Mouse (Mus musculus) liver, adult 2 months (tissue): ENCODE measurements around the gene Robo1. TPM values are rescaled to one million over a fixed set of nuclear protein-coding genes. Genes with fewer than 3 reads are reported as not detected.

Source experiments
- DNase-seq: peaks from one replicate; pipeline ENCODE4 v3.0.0-alpha.2; 2011; ENCODE audit warnings: low read depth, low spot score; ENCODE audit errors: extremely low read depth
- H3K27ac ChIP-seq: fragments of 200-500 bp; replicated peaks from 2 replicates; pipeline ENCODE4 v1.5.1; 2012; ENCODE audit warnings: low read depth, mild to moderate bottlenecking, control low read depth, inconsistent platforms, low read length; ENCODE audit not compliant: insufficient read depth
- H3K27me3 ChIP-seq: fragments of 200-500 bp; 2 replicates; pipeline ENCODE4 v1.6.1; 2012; ENCODE audit warnings: mild to moderate bottlenecking, moderate library complexity, low read length, inconsistent platforms; ENCODE audit not compliant: control insufficient read depth, insufficient read depth
- H3K36me3 ChIP-seq: fragments of 200-500 bp; 2 replicates; pipeline ENCODE4 v1.6.1; 2012; ENCODE audit warnings: low read length, inconsistent platforms; ENCODE audit not compliant: control insufficient read depth, insufficient read depth
- H3K4me1 ChIP-seq: fragments of 200-500 bp; 2 replicates; pipeline ENCODE4 v1.6.1; 2011; ENCODE audit warnings: low read length; ENCODE audit not compliant: control insufficient read depth, insufficient read depth
- H3K4me3 ChIP-seq: fragments of 200-500 bp; 2 replicates; pipeline ENCODE4 v1.5.1; 2011; ENCODE audit warnings: low read depth, mild to moderate bottlenecking, control low read depth, low read length, moderate library complexity; ENCODE audit not compliant: insufficient read depth
- H3K79me2 ChIP-seq: fragments of 200-500 bp; 2 replicates; pipeline ENCODE4 v1.6.1; 2012; ENCODE audit warnings: inconsistent platforms, mild to moderate bottlenecking, low read length, moderate library complexity; ENCODE audit not compliant: control insufficient read depth, insufficient read depth
- H3K9ac ChIP-seq: fragments of 200-500 bp; 2 replicates; pipeline ENCODE4 v1.6.1; 2012; ENCODE audit warnings: low read depth, mild to moderate bottlenecking, control low read depth, inconsistent platforms, low read length
- CTCF ChIP-seq: fragments of 200-500 bp; IDR thresholded peaks from 2 replicates; pipeline ENCODE4 v1.5.1; 2011; ENCODE audit warnings: low read depth, low read length, control low read depth
- POLR2A ChIP-seq: fragments of 200-500 bp; IDR thresholded peaks from 2 replicates; pipeline ENCODE4 v1.6.1; 2011; ENCODE audit warnings: low read length, control low read depth; ENCODE audit not compliant: insufficient read depth; ENCODE audit errors: extremely low read depth
- WGBS: fragments of 180-500 bp; shearing (Covaris S2); methylation state at CpG from one replicate; pipeline ENCODE4 v1.1.7; 2018; 5-methylcytosine and 5-hydroxymethylcytosine counted together
- polyA plus RNA-seq: library from polyadenylated mRNA; depleted of rRNA; stranded (reverse); fragments of >200 nt; gene quantifications from 2 replicates; pipeline ENCODE4 v1.2.3, GENCODE M21; 2012
- total RNA-seq: library from RNA; depleted of rRNA; stranded (reverse); fragments of >200 nt; gene quantifications from 2 replicates; pipeline ENCODE4 v1.2.3, GENCODE M21; 2014

Robo1 gene
- total and polyA plus RNA-seq, 2 experiments = 4.5 to 6.4 TPM

DNA sequence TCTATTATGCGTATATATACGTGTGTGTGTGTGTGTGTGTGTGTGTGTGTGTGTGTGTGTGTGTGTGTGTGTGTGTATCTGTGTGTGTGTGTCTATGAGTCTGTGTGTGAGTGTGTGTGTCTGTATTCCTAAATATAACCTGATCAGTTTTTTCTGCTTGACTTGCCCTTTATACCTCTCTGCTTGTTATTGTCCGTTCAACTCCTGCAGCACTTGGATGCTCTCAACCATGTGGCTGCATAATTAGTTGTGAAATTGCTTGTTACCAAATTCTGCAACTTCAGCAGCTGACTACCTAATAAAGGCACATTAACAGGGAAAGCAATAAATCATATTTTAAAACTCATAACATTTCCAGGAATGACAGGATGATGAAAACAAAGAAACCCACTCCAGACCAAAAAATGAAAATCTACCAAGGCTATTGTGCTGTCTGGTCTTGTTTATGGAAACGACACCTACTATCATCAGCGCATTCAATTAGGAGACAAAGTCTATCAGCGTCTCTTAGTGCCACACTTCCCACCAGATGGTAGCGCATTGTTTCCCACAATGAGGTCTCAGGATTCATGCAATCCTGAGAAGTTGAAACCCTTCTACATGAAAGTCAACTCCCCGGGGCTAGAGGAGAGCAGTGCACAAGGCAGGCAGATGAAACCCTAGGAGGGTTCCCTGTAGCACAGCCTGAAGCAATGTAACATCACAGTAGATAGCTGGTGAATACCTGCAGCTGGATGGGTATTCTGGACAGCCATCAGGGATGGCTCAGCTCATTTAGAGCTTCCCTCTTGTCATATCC is 567.0 kb downstream of the Robo1 start:
- H3K27ac ChIP-seq = no peak overlapping the region
- DNase-seq = no peak
- H3K4me1 ChIP-seq = no peaks in the 10 kb centered on the region
- H3K36me3 ChIP-seq = no peaks in the 10 kb centered on the region
- no peak overlapping the region for H3K9ac ChIP-seq
- H3K27me3 ChIP-seq = no peaks in the 10 kb centered on the region
- no peaks in the 10 kb centered on the region; the same call in 1 of the 2 replicates for H3K79me2 ChIP-seq
- TF ChIP-seq POLR2A = no peak
- no peak for TF ChIP-seq CTCF
- 83% methylated on average over 8 of the region's 8 CpGs for WGBS
- no peak overlapping the region for H3K4me3 ChIP-seq

DNA sequence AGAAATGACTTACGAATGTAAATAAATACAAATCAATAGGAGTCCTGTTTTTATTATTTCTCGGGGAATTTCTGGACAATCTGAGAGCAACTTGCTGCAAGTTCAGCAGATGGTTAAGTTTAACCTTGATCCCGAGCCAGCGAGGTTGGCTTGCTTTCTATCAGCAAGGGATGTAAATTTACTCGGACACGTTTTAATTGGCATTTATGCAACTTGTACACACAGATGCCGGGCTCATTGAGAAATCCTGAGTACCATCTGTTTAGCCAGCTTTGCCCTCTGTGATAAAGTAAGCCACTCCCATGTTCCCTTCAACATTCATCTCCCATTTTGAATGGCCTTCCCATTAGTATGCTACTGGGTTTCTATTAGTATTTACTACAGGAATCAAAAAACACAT is 580.0 kb downstream of the Robo1 start:
- Histone ChIP-seq H3K36me3 (no peaks in the 10 kb centered on the region), H3K9ac (no peak overlapping the region), H3K27ac (no peak overlapping the region), H3K4me1 (no peaks in the 10 kb centered on the region), H3K27me3 (no peaks in the 10 kb centered on the region), H3K79me2 (no peaks in the 10 kb centered on the region), H3K4me3 (no peak overlapping the region)
- WGBS = 10% methylated on average over 7 of the region's 7 CpGs
- DNase-seq = peak; percentile 92
- TF ChIP-seq POLR2A (no peak), CTCF (no peak)

DNA sequence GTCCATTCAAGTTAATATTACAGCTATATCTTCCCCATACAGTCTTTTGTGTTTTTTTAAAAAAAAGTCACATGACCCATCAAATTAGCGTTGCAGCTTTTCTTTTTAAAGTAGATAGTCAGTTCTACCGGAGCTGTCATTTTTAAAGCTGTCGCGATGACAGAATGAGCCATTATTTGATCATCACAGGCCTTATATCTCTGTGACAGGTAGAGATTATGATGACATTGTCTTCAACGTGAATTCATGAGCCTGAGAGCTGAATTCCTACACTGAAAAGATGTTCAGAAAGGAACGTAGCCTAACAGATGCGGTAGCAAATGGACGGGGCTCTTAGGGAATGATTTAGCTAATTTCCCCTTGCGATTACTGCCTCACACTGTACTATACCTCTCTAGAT is 581.3 kb downstream of the Robo1 start:
- H3K4me3 ChIP-seq = no peak overlapping the region
- no peaks in the 10 kb centered on the region for H3K36me3 ChIP-seq
- no peaks in the 10 kb centered on the region for H3K27me3 ChIP-seq
- H3K9ac ChIP-seq = no peak overlapping the region
- H3K27ac ChIP-seq = no peak overlapping the region
- 96% methylated on average over 9 of the region's 9 CpGs for WGBS
- H3K4me1 ChIP-seq = no peaks in the 10 kb centered on the region
- DNase-seq = no peak
- no peak for TF ChIP-seq POLR2A
- no peak for TF ChIP-seq CTCF
- no peaks in the 10 kb centered on the region for H3K79me2 ChIP-seq

DNA sequence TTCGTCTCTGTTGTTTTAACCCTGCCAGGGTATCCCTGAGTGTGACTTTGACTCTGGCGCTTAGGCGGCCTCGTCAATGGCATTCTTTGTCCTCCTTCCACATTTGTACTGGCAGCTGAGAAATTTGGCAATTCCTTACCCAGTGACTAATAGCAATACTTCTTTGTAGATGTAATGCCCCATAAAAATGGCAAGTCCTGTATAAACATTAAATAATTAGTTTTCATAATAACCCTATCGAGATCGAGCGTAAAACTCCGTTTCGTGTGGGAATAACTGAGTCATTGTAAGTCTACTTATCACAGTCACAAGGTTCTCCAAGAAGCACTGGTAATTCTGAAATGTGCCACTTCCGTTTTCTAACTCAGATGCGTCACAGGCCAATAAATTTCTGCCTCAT is 589.0 kb downstream of the Robo1 start:
- H3K9ac ChIP-seq = no peak overlapping the region
- TF ChIP-seq CTCF (no peak), POLR2A (no peak)
- H3K79me2 ChIP-seq = no peaks in the 10 kb centered on the region
- no peak for DNase-seq
- 94% methylated on average over 11 of the region's 11 CpGs for WGBS
- no peak overlapping the region for H3K27ac ChIP-seq
- no peaks in the 10 kb centered on the region for H3K4me1 ChIP-seq
- no peaks in the 10 kb centered on the region for H3K27me3 ChIP-seq
- no peak overlapping the region for H3K4me3 ChIP-seq
- H3K36me3 ChIP-seq = no peaks in the 10 kb centered on the region

DNA sequence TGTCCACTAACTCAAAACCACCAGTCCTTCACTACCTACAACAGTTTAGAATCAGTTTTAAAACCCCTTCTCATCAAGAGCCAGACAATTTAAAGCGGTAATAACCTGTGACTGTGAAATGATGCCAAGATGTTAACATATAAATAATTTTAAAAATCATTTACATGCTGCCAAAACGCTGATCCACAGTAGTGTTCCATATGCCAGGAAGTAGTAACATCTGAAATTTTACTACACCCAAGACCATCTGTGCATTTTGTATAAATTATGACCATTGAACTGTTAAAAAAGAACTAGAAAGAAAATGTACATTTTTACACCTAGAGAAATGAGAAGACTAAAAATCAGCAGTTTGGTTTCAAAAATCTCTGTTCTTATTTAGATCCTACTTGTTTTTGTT is 600.8 kb downstream of the Robo1 start:
- no peak for DNase-seq
- Histone ChIP-seq H3K27me3 (no peaks in the 10 kb centered on the region), H3K4me1 (no peaks in the 10 kb centered on the region), H3K36me3 (no peaks in the 10 kb centered on the region), H3K4me3 (no peak overlapping the region), H3K27ac (no peak overlapping the region), H3K79me2 (no peaks in the 10 kb centered on the region), H3K9ac (no peak overlapping the region)
- TF ChIP-seq POLR2A = no peak
- TF ChIP-seq CTCF = no peak
- WGBS = 89% methylated on average over 2 of the region's 2 CpGs

DNA sequence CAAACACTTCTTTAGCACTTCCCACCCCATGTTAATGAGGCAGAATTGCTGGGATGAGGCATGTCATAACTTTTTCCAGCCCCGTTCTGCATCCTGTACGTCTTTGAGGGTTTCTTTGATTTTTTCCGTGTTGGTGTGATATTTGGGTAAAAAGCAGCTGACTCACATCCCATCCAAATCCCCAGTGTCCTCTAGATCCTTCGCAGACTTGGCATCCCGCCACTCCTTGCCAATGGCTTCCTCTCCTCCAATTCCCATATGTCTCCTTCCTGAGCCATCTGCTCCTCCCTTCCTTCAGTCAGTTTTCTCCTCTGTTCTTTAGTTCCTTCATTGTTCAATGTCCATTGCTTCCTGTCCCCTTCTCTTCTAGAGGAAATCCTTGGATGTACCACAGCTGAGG is 605.0 kb downstream of the Robo1 start:
- Histone ChIP-seq H3K27me3 (no peaks in the 10 kb centered on the region), H3K36me3 (no peaks in the 10 kb centered on the region), H3K79me2 (no peaks in the 10 kb centered on the region), H3K4me3 (no peak overlapping the region), H3K27ac (no peak overlapping the region), H3K4me1 (no peaks in the 10 kb centered on the region), H3K9ac (no peak overlapping the region)
- TF ChIP-seq POLR2A = no peak
- no peak for TF ChIP-seq CTCF
- WGBS = 72% methylated on average over 5 of the region's 5 CpGs
- no peak for DNase-seq
